ENCODE assay signal across 24 mouse cellular contexts in genomic region chr16:17185475-17185874, GRCm38 (mm10). TPM values are rescaled to one million over a fixed set of nuclear protein-coding genes. Genes with fewer than 3 reads are reported as not detected.
"Had no signal": no experiment of that assay in that cellular context is flagged by ENCODE, and none has a peak within 500 bp of the region (broad histone marks: within the 10 kb centered on the region; RNA-seq: fewer than 3 reads in every experiment).

No protein-coding gene starts in this region.

- H3K4me3 ChIP-seq: heart, embryonic 13.5 days; heart, embryonic 15.5 days; hindbrain, embryonic 13.5 days; hindbrain, embryonic 15.5 days; kidney, embryonic 15.5 days; limb, embryonic 10.5 days; limb, embryonic 12.5 days; liver, embryonic 13.5 days; liver, embryonic 15.5 days had no signal

- DNase-seq: gastrocnemius, postnatal 14 days; gastrocnemius, postnatal 36 days; heart, adult 18-20 months; heart, postnatal 14 days; heart, postnatal 36 days; kidney, adult 11 months; kidney, adult 2 months; kidney, adult 9 months; kidney, postnatal 14 days; kidney, postnatal 36 days; layer of hippocampus, adult 9-11 months; layer of hippocampus, postnatal 36 days; liver, embryonic 13.5 days had no signal

- H3K9ac ChIP-seq: heart, embryonic 13.5 days; heart, embryonic 15.5 days; hindbrain, embryonic 13.5 days; hindbrain, embryonic 15.5 days; kidney, embryonic 15.5 days; limb, embryonic 12.5 days; liver, embryonic 13.5 days; liver, embryonic 15.5 days had no signal

- H3K4me1 ChIP-seq: hindbrain, embryonic 13.5 days; hindbrain, embryonic 15.5 days; kidney, embryonic 15.5 days; limb, embryonic 10.5 days; limb, embryonic 12.5 days had no signal

- H3K27ac ChIP-seq: heart, embryonic 13.5 days; heart, embryonic 15.5 days; hindbrain, embryonic 13.5 days; hindbrain, embryonic 15.5 days; hindbrain, postnatal 0 days; kidney, embryonic 15.5 days; kidney, postnatal 0 days; limb, embryonic 10.5 days; limb, embryonic 12.5 days; liver, embryonic 13.5 days; liver, embryonic 15.5 days had no signal

- H3K27me3 ChIP-seq: heart, embryonic 13.5 days; heart, embryonic 15.5 days; hindbrain, embryonic 13.5 days; hindbrain, embryonic 15.5 days; kidney, embryonic 15.5 days; limb, embryonic 12.5 days; liver, embryonic 13.5 days; liver, embryonic 15.5 days had no signal

RNA-seq across cellular contexts. Expression of gene Rimbp3, which starts 22.9 kb away (rescaled TPM):
- total RNA-seq: gastrocnemius, postnatal 36 days had no signal

RNA-seq across cellular contexts. Expression of gene Ccdc116, which starts 38.4 kb away (rescaled TPM):
- total RNA-seq: heart, postnatal 36 days had no signal
- polyA plus RNA-seq: heart, embryonic 11.5 days had no signal
